Comparison of ENCODE assay signal across 10 mouse cellular contexts in the genomic region with DNA sequence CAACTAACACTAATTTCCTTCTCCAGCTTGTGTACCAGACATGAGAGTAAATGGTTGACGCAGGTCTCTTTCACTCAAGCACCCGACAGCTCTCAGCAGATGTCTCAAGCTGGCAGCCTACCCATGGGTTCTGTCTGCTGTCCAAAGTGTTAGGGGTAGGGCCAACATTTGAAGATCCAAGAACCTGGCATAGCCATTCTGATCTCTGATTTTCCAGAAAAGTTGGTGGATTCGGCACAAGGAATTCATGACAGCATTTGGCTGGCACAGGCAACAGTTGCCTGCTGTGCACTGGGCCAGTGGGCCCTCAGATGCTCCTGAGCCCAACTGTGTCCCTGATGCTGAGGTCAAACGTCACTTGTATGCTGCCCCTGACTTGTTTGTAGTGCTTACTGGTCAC.
DNase-seq lines count a peak whose midpoint lies in the region; ATAC-seq and TF ChIP-seq lines count a peak whose summit lies in the region.
"Had no signal": no experiment of that assay in that cellular context is flagged by ENCODE, and none has a peak within 500 bp of the region (broad histone marks: within the 10 kb centered on the region; RNA-seq: fewer than 3 reads in every experiment).

No protein-coding gene starts in this region.

- 62% methylated on average over 4 of the region's 4 CpGs for WGBS in forebrain, embryonic 16.5 days
- WGBS in forebrain, embryonic 13.5 days: 84% methylated on average over 4 of the region's 4 CpGs
- 68% methylated on average over 4 of the region's 4 CpGs for WGBS in small intestine, adult 2 months

- 0 out of 2 replicates have a peak, but pooled peaks have one; percentile 38 for ATAC-seq in forebrain, embryonic 16.5 days
- ATAC-seq in forebrain, embryonic 13.5 days: no peak
- ATAC-seq: inflammation-experienced regulatory T-cells, adult 6 months had no signal

- H3K4me1 ChIP-seq in forebrain, embryonic 16.5 days (replicated peaks; ENCODE audit: control insufficient read depth, insufficient read depth, low read length): peaks cover 5% of the 10 kb centered on the region
- no peaks in the 10 kb centered on the region for H3K4me1 ChIP-seq in forebrain, embryonic 13.5 days
- H3K4me1 ChIP-seq in small intestine, adult 2 months (ENCODE audit: control insufficient read depth, insufficient read depth, insufficient read length, low read length): no peaks in the 10 kb centered on the region

- no peaks in the 10 kb centered on the region for H3K9me3 ChIP-seq in forebrain, embryonic 16.5 days (ENCODE audit: control insufficient read depth, low read length)
- H3K9me3 ChIP-seq in forebrain, embryonic 13.5 days (replicated peaks): no peaks in the 10 kb centered on the region

- DNase-seq in layer of hippocampus, adult 2 months (ENCODE audit: low spot score in 2 of 2): no peak
- DNase-seq in layer of hippocampus, adult 9-10 months (ENCODE audit: low spot score): no peak
- peak; percentile 20 to 46 for DNase-seq in gastrocnemius, postnatal 36 days
- no peak for DNase-seq in liver
- no peak for DNase-seq in left cerebral cortex, postnatal 25 days (ENCODE audit: low spot score in 2 of 2)
- DNase-seq: adrenal gland, adult 8-10 months had no signal

- H3K27me3 ChIP-seq in forebrain, embryonic 16.5 days (replicated peaks; ENCODE audit: control insufficient read depth, insufficient read depth, low read length): no peaks in the 10 kb centered on the region
- no peaks in the 10 kb centered on the region for H3K27me3 ChIP-seq in forebrain, embryonic 13.5 days
- no peaks in the 10 kb centered on the region for H3K27me3 ChIP-seq in small intestine, adult 2 months (ENCODE audit: control insufficient read depth, insufficient read depth, low read length)

- no peak for TF ChIP-seq POLR2A in small intestine, adult 2 months (IDR thresholded peaks at IDR 0.05; ENCODE audit: low read depth, low read length)

- intact Hi-C loops in gastrocnemius, postnatal 36 days (cut with DNase I): no loop called here
- intact Hi-C loops in left cerebral cortex, postnatal 25 days (cut with DNase I): no loop called here

- no peak for TF ChIP-seq CTCF in layer of hippocampus, adult 2 months (conservative IDR thresholded peaks at IDR 0.05)
- TF ChIP-seq CTCF in small intestine, adult 2 months (IDR thresholded peaks at IDR 0.05; ENCODE audit: extremely low read depth, insufficient read length, insufficient replicate concordance, low read depth, low read length): no peak

- no peak overlapping the region for H3K4me2 ChIP-seq in forebrain, embryonic 16.5 days (ENCODE audit: low read length)
- H3K4me2 ChIP-seq in forebrain, embryonic 13.5 days: no peak overlapping the region

- no peak overlapping the region for H3K4me3 ChIP-seq in forebrain, embryonic 16.5 days (replicated peaks; ENCODE audit: low read length)
- no peak overlapping the region for H3K4me3 ChIP-seq in forebrain, embryonic 13.5 days
- H3K4me3 ChIP-seq in layer of hippocampus, adult 2 months: no peak overlapping the region
- H3K4me3 ChIP-seq in small intestine, adult 2 months (ENCODE audit: low read depth, low read length): no peak overlapping the region

- no peaks in the 10 kb centered on the region for H3K36me3 ChIP-seq in forebrain, embryonic 16.5 days (ENCODE audit: control insufficient read depth, insufficient read depth)
- H3K36me3 ChIP-seq in forebrain, embryonic 13.5 days (ENCODE audit: poor library complexity, severe bottlenecking): no peaks in the 10 kb centered on the region
- no peaks in the 10 kb centered on the region for H3K36me3 ChIP-seq in small intestine, adult 2 months (ENCODE audit: control insufficient read depth, insufficient read depth, low read length)

- H3K27ac ChIP-seq in forebrain, embryonic 16.5 days (ENCODE audit: low read length): no peak overlapping the region
- H3K27ac ChIP-seq in forebrain, embryonic 13.5 days: no peak overlapping the region
- peak overlapping the region; percentile 43; the same call in 1 of the 2 replicates for H3K27ac ChIP-seq in layer of hippocampus, adult 2 months
- H3K27ac ChIP-seq in small intestine, adult 2 months (ENCODE audit: insufficient read depth, low read depth, low read length): 0 out of 2 replicates have a peak overlapping the region, but pooled peaks have one; percentile 26

- H3K9ac ChIP-seq in forebrain, embryonic 16.5 days (replicated peaks; ENCODE audit: low read depth, low read length): no peak overlapping the region
- H3K9ac ChIP-seq in forebrain, embryonic 13.5 days: no peak overlapping the region

Comparison
In these comparisons a context has a peak if more than half of its experiments do, and no peak if none do; other contexts are left out.
1. H3K27ac ChIP-seq: peak in layer of hippocampus, adult 2 months (single experiment) and small intestine, adult 2 months (single experiment); none in forebrain, embryonic 16.5 days (single experiment) and forebrain, embryonic 13.5 days (single experiment).
2. DNase-seq: peak in gastrocnemius, postnatal 36 days (2 of 2); none in layer of hippocampus, adult 2 months (0 of 2), layer of hippocampus, adult 9-10 months (single experiment), liver (single experiment) and left cerebral cortex, postnatal 25 days (0 of 2).